Mouse (Mus musculus): ENCODE data around the gene Cldn5. TPM values are rescaled to one million over a fixed set of nuclear protein-coding genes. Genes with fewer than 3 reads are reported as not detected.

Gene Cldn5
- polyA plus RNA-seq, 1 experiment from 2014 or later: 104 TPM

GRCm38 (mm10) chr16:18778461-18778860, 1.8 kb downstream of the Cldn5 start:
- Histone ChIP-seq H3K4me3 (ENCODE audit: low read depth, low read length) (peak overlapping the region; percentile 46; the same call in 1 of the 2 replicates), H3K4me1 (ENCODE audit: control insufficient read depth, insufficient read depth, low read length) (0 out of 2 replicates have a peak, but pooled peaks cover 2% of the 10 kb centered on the region), H3K9ac (ENCODE audit: low read depth, low read length) (no peak overlapping the region), H3K27me3 (ENCODE audit: control insufficient read depth, insufficient read depth, low read depth, low read length) (peaks cover 34% of the 10 kb centered on the region), H3K36me3 (ENCODE audit: control insufficient read depth, insufficient read depth, low read length) (no peaks in the 10 kb centered on the region), H3K27ac (ENCODE audit: low read length) (no peak overlapping the region), H3K4me2 (ENCODE audit: low read length) (no peak overlapping the region), H3K9me3 (replicated peaks; ENCODE audit: control insufficient read depth, low read length, poor library complexity, severe bottlenecking) (no peaks in the 10 kb centered on the region)
- WGBS: 63% methylated on average over 2 of the region's 2 CpGs
- ATAC-seq: no peak

GRCm38 (mm10) chr16:18781810-18782209, 5.2 kb downstream of the Cldn5 start:
- ATAC-seq: no peak
- Histone ChIP-seq H3K27ac (ENCODE audit: low read length) (no peak overlapping the region), H3K27me3 (ENCODE audit: control insufficient read depth, insufficient read depth, low read depth, low read length) (peaks cover 21% of the 10 kb centered on the region), H3K4me2 (ENCODE audit: low read length) (no peak overlapping the region), H3K9ac (ENCODE audit: low read depth, low read length) (no peak overlapping the region), H3K4me1 (ENCODE audit: control insufficient read depth, insufficient read depth, low read length) (0 out of 2 replicates have a peak, but pooled peaks cover 2% of the 10 kb centered on the region), H3K4me3 (ENCODE audit: low read depth, low read length) (no peak overlapping the region), H3K36me3 (ENCODE audit: control insufficient read depth, insufficient read depth, low read length) (no peaks in the 10 kb centered on the region), H3K9me3 (replicated peaks; ENCODE audit: control insufficient read depth, low read length, poor library complexity, severe bottlenecking) (no peaks in the 10 kb centered on the region)
- WGBS: 92% methylated on average over 10 of the region's 10 CpGs

- Histone ChIP-seq H3K27me3 (ENCODE audit: control insufficient read depth, insufficient read depth, low read depth, low read length) (no peaks in the 10 kb centered on the region), H3K9me3 (replicated peaks; ENCODE audit: control insufficient read depth, low read length, poor library complexity, severe bottlenecking) (no peaks in the 10 kb centered on the region), H3K4me2 (ENCODE audit: low read length) (no peak overlapping the region), H3K9ac (ENCODE audit: low read depth, low read length) (no peak overlapping the region), H3K4me1 (ENCODE audit: control insufficient read depth, insufficient read depth, low read length) (no peaks in the 10 kb centered on the region), H3K4me3 (ENCODE audit: low read depth, low read length) (no peak overlapping the region), H3K36me3 (ENCODE audit: control insufficient read depth, insufficient read depth, low read length) (no peaks in the 10 kb centered on the region), H3K27ac (ENCODE audit: low read length) (no peak overlapping the region)
- ATAC-seq: no peak
- 92% methylated on average over 7 of the region's 7 CpGs for WGBS
Measured at GRCm38 (mm10) chr16:18785025-18785424, 8.4 kb downstream of the Cldn5 start.

GRCm38 (mm10) chr16:18785485-18785884, 8.8 kb downstream of the Cldn5 start:
- no peak for ATAC-seq
- Histone ChIP-seq H3K9me3 (replicated peaks; ENCODE audit: control insufficient read depth, low read length, poor library complexity, severe bottlenecking) (no peaks in the 10 kb centered on the region), H3K4me3 (ENCODE audit: low read depth, low read length) (no peak overlapping the region), H3K4me2 (ENCODE audit: low read length) (no peak overlapping the region), H3K4me1 (ENCODE audit: control insufficient read depth, insufficient read depth, low read length) (no peaks in the 10 kb centered on the region), H3K27me3 (ENCODE audit: control insufficient read depth, insufficient read depth, low read depth, low read length) (no peaks in the 10 kb centered on the region), H3K36me3 (ENCODE audit: control insufficient read depth, insufficient read depth, low read length) (no peaks in the 10 kb centered on the region), H3K9ac (ENCODE audit: low read depth, low read length) (no peak overlapping the region), H3K27ac (ENCODE audit: low read length) (no peak overlapping the region)
- 76% methylated on average over 1 of the region's 1 CpGs for WGBS

DNA sequence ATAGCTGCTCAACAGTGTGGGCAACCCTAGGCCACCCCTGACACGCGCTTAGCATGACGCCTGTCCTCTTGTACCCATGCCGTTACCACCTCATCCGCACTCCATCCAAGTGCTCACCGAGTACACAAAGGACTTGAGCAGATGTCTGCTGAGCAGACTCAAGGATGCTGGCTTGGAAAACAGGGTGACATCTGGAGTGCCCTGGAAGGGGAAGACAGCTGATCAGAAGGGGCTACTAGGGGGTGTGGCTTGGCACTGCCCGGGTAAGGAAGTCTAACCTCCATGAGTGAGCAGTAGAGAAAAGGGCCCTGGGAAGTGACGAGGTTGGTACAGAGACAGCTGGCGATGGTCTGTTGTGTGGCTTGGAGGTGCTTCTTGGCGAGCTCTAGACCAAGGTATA, 10.0 kb downstream of the Cldn5 start:
- H3K4me1 ChIP-seq (ENCODE audit: control insufficient read depth, insufficient read depth, low read length): no peaks in the 10 kb centered on the region
- no peak for ATAC-seq
- no peak overlapping the region for H3K27ac ChIP-seq (ENCODE audit: low read length)
- no peaks in the 10 kb centered on the region for H3K9me3 ChIP-seq (replicated peaks; ENCODE audit: control insufficient read depth, low read length, poor library complexity, severe bottlenecking)
- WGBS: 93% methylated on average over 10 of the region's 10 CpGs
- H3K4me2 ChIP-seq (ENCODE audit: low read length): no peak overlapping the region
- no peak overlapping the region for H3K9ac ChIP-seq (ENCODE audit: low read depth, low read length)
- H3K4me3 ChIP-seq (ENCODE audit: low read depth, low read length): no peak overlapping the region
- no peaks in the 10 kb centered on the region for H3K27me3 ChIP-seq (ENCODE audit: control insufficient read depth, insufficient read depth, low read depth, low read length)
- no peaks in the 10 kb centered on the region for H3K36me3 ChIP-seq (ENCODE audit: control insufficient read depth, insufficient read depth, low read length)

- H3K9ac ChIP-seq (ENCODE audit: low read depth, low read length): no peak overlapping the region
- H3K36me3 ChIP-seq (ENCODE audit: control insufficient read depth, insufficient read depth, low read length): no peaks in the 10 kb centered on the region
- no peaks in the 10 kb centered on the region for H3K4me1 ChIP-seq (ENCODE audit: control insufficient read depth, insufficient read depth, low read length)
- no peak for ATAC-seq
- H3K27me3 ChIP-seq (ENCODE audit: control insufficient read depth, insufficient read depth, low read depth, low read length): no peaks in the 10 kb centered on the region
- H3K27ac ChIP-seq (ENCODE audit: low read length): no peak overlapping the region
- no peak overlapping the region for H3K4me3 ChIP-seq (ENCODE audit: low read depth, low read length)
- 88% methylated on average over 10 of the region's 10 CpGs for WGBS
- H3K9me3 ChIP-seq (replicated peaks; ENCODE audit: control insufficient read depth, low read length, poor library complexity, severe bottlenecking): no peaks in the 10 kb centered on the region
- H3K4me2 ChIP-seq (ENCODE audit: low read length): no peak overlapping the region
Measured at GRCm38 (mm10) chr16:18788627-18789406, 12.2 kb downstream of the Cldn5 start.

- Histone ChIP-seq H3K4me1 (ENCODE audit: control insufficient read depth, insufficient read depth, low read length) (no peaks in the 10 kb centered on the region), H3K27me3 (ENCODE audit: control insufficient read depth, insufficient read depth, low read depth, low read length) (no peaks in the 10 kb centered on the region), H3K9ac (ENCODE audit: low read depth, low read length) (no peak overlapping the region), H3K4me2 (ENCODE audit: low read length) (no peak overlapping the region), H3K9me3 (replicated peaks; ENCODE audit: control insufficient read depth, low read length, poor library complexity, severe bottlenecking) (no peaks in the 10 kb centered on the region), H3K27ac (ENCODE audit: low read length) (no peak overlapping the region), H3K4me3 (ENCODE audit: low read depth, low read length) (no peak overlapping the region), H3K36me3 (ENCODE audit: control insufficient read depth, insufficient read depth, low read length) (no peaks in the 10 kb centered on the region)
- ATAC-seq: no peak
- WGBS: 88% methylated on average over 11 of the region's 11 CpGs
Measured at GRCm38 (mm10) chr16:18795223-18795899, 18.7 kb downstream of the Cldn5 start.

- no peaks in the 10 kb centered on the region for H3K27me3 ChIP-seq (ENCODE audit: control insufficient read depth, insufficient read depth, low read depth, low read length)
- H3K9me3 ChIP-seq (replicated peaks; ENCODE audit: control insufficient read depth, low read length, poor library complexity, severe bottlenecking): no peaks in the 10 kb centered on the region
- no peak overlapping the region for H3K27ac ChIP-seq (ENCODE audit: low read length)
- no peak overlapping the region for H3K4me3 ChIP-seq (ENCODE audit: low read depth, low read length)
- WGBS: 80% methylated on average over 7 of the region's 7 CpGs
- no peak overlapping the region for H3K9ac ChIP-seq (ENCODE audit: low read depth, low read length)
- no peak overlapping the region for H3K4me2 ChIP-seq (ENCODE audit: low read length)
- no peak for ATAC-seq
- no peaks in the 10 kb centered on the region for H3K4me1 ChIP-seq (ENCODE audit: control insufficient read depth, insufficient read depth, low read length)
- no peaks in the 10 kb centered on the region for H3K36me3 ChIP-seq (ENCODE audit: control insufficient read depth, insufficient read depth, low read length)
Measured at GRCm38 (mm10) chr16:18796645-18797044, 20.0 kb downstream of the Cldn5 start.

- H3K9ac ChIP-seq (ENCODE audit: low read depth, low read length): no peak overlapping the region
- no peaks in the 10 kb centered on the region for H3K4me1 ChIP-seq (ENCODE audit: control insufficient read depth, insufficient read depth, low read length)
- H3K9me3 ChIP-seq (replicated peaks; ENCODE audit: control insufficient read depth, low read length, poor library complexity, severe bottlenecking): no peaks in the 10 kb centered on the region
- H3K4me2 ChIP-seq (ENCODE audit: low read length): no peak overlapping the region
- H3K4me3 ChIP-seq (ENCODE audit: low read depth, low read length): no peak overlapping the region
- ATAC-seq: no peak
- H3K27me3 ChIP-seq (ENCODE audit: control insufficient read depth, insufficient read depth, low read depth, low read length): no peaks in the 10 kb centered on the region
- 93% methylated on average over 5 of the region's 5 CpGs for WGBS
- H3K27ac ChIP-seq (ENCODE audit: low read length): no peak overlapping the region
- no peaks in the 10 kb centered on the region for H3K36me3 ChIP-seq (ENCODE audit: control insufficient read depth, insufficient read depth, low read length)
Measured at GRCm38 (mm10) chr16:18798151-18798550, 21.5 kb downstream of the Cldn5 start.

Data from midbrain, embryonic 16.5 days (tissue).